Mouse (Mus musculus): ENCODE measurements around the gene Agtpbp1.

DNA sequence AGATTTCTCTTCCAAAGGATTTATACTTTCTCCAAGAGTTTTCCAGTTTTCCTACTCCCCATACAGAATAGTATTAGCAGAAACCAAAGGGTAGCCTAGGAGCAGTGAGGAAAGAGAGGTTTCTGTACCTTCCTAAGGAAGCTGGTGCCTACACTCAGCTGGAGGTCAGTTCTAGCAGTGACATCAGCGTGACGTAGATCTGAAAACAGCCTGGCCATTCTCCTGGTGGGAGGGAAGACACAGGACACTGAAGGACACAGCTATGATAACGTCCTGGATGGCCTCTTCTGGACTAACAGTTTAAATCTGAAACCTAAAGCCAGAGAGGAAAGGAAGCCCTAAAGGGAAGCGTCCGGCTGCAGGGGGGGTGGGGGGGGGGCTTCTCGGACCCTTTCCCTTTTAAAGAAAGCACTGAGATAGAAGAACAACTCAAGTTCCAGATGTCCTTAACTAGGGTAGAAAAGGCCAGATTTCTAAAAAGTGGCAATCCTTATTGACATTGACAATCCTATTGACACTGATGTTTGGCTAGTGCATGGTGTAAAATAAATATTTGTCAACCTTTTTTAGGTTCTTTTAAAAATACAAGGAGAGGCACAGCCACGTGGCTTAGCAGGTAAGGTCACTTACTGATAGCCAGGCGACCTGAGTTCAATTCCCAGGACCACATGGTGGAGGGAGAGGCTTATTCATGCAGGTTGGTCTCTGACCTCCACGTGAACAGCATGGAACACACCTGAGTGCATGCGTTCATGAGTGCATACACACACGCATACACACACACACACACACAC lies 63.6 kb downstream of the Agtpbp1 start:
- no peak for TF ChIP-seq CTCF (IDR thresholded peaks at IDR 0.05; ENCODE audit: control insufficient read depth, insufficient read depth, insufficient replicate concordance, low read depth, low read length)
- no peak for TF ChIP-seq POLR2A (IDR thresholded peaks at IDR 0.05; ENCODE audit: control insufficient read depth, low read depth, low read length)
